Mouse (Mus musculus): ENCODE results near the gene Nrm.

Nrm gene

GRCm38 (mm10) chr17:35903992-35904355 lies 42.9 kb downstream of the Nrm start:
- DNase-seq (ENCODE audit: low spot score in 2 of 2): no peak

- no peak for DNase-seq (ENCODE audit: low spot score in 2 of 2)
Measured at GRCm38 (mm10) chr17:35905587-35905986, 44.5 kb downstream of the Nrm start.

GRCm38 (mm10) chr17:35907609-35908008 lies 46.5 kb downstream of the Nrm start:
- no peak for DNase-seq (ENCODE audit: low spot score in 2 of 2)

GRCm38 (mm10) chr17:35909186-35909918 lies 48.2 kb downstream of the Nrm start:
- DNase-seq (ENCODE audit: low spot score in 2 of 2): no peak

DNA sequence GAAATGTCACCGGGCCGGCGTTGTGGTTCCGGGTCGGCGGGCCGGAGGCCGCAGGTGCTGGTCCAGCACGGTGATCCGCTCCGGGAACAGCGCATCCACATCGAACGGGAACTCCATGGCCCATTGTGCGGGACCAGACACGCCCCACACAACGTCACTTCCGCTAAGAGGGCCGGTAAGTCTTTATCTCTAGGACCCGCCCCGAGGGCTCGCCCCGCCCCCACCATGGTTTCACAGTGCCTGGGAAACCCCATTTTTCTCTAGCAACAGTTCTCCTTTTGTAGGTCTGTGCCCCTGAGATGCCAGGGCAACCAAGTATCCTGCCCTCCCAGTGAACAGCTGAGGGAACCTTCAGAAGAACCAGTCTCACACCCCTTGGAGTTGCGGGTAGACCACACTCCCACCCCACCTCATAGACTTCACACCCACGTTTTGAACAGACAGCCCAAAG lies 48.8 kb downstream of the Nrm start, which contains the start of gene Atat1:
Atat1 (minus strand) TSS at position 157 of the 451 bp plus-strand sequence.
- DNase-seq (ENCODE audit: low spot score in 2 of 2): peak; percentile 94 to 96

- no peak for DNase-seq (ENCODE audit: low spot score in 2 of 2)
Measured at GRCm38 (mm10) chr17:35914975-35915374, 53.9 kb downstream of the Nrm start.

All from urinary bladder, postnatal 36 days (tissue).